Mouse (Mus musculus): ENCODE measurements around the gene Tm9sf4.

Tm9sf4 gene

DNA sequence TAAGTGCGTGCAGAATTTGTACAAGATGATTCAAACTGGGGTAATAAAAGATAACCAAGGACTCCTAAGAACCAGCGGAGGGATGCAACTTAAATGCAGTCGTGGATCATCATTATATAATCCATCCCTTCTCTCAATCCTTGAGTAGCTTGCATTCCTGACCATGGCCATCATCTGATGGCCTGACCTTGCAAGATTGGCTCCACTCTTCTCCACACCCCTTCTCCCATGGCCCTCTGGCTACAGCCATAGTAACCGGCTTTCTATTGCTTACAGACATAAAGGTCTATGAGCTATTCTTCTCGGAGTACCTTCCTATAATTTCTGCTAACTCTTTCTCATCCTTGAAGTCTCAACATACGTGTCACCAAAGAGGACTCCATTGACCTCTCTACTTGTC, 81.1 kb downstream of the Tm9sf4 start:
- intact Hi-C loops (cut with DNase I), result loop anchor here (5.0 kb wide), 1 partner anchor 80 kb away; the partner anchor contains the start of gene Tm9sf4

GRCm38 (mm10) chr2:153249751-153250150, 88.6 kb downstream of the Tm9sf4 start:
- intact Hi-C loops (cut with DNase I), result no loop called here

DNA sequence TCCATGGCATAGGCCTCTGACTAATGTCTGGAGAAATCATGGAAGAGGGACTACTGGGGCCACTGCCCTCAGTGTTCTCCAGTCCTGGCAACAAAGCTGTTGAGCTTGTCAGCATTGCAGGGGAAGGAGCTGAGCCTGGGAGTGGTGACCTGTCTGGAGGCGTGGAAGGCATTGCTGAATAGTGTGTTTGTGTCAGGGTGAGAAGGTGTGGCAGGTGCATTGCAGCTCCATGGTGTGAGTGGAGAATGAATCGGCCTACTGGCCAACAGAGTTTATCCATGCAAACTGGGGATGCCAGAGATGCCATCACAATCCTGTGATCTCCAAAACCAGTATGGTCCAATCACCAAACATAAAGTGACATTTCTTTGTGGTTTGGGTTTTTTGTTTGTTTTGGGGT, 95.5 kb downstream of the Tm9sf4 start:
- intact Hi-C loops (cut with DNase I), result no loop called here

DNA sequence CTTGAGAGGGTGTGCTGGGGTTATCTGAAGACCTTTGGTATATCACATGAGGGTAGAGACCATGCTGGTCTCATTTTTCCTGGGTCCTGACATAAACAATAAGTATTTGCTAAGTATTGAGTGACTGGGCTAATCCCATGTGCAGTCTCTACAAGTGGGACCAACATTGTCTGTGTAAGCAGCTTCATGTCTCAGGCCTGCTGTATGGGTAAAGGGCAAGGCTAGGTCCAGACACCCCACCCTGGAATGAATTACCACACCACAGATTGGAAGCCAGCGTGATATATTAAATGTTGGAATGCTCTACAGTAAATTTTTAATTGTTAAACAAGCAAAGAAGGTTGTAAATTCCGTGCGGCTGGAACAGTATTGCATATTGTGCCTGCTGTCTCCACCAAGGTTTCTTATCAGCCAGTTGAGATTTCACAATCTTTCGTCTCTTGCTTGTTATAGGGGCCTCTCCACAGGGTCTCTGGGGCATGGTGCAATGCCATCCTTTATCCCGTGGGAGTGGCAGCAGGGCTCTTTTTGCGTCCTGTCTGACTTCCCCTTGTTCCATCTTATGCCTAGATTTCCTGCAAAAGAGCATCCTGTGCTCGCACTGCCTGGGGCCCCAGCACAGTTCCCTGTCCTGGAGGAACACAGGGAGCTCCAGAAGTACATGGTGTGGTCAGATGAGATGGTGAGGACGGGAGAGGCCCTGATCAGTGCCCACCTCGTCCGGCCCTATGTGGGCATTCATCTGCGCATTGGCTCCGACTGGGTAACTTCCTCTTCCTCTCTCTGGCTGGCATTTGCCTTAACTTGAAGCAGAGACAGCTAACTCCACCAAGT, 98.1 kb downstream of the Tm9sf4 start:
- intact Hi-C loops (cut with DNase I), result no loop called here
